Mouse (Mus musculus): ENCODE data around the gene Bicc1. TPM values are rescaled to one million over a fixed set of nuclear protein-coding genes. Genes with fewer than 3 reads are reported as not detected.

The Bicc1 gene
- 10 to 100 TPM; 29.2 to 34.9 TPM for total RNA-seq (2021)
- long read RNA-seq, experiment 1, full-length matches to known transcripts, result 24 of 39 reads
- long read RNA-seq, experiment 1, partial matches to known transcripts, result 8 of 39 reads
- long read RNA-seq, experiment 1, other reads (novel, unspliced or antisense), result 7 of 39 reads
- long read RNA-seq, experiment 2, full-length matches to known transcripts, result 21 of 32 reads
- long read RNA-seq, experiment 2, partial matches to known transcripts, result 6 of 32 reads
- long read RNA-seq, experiment 2, other reads (novel, unspliced or antisense), result 5 of 32 reads

DNA sequence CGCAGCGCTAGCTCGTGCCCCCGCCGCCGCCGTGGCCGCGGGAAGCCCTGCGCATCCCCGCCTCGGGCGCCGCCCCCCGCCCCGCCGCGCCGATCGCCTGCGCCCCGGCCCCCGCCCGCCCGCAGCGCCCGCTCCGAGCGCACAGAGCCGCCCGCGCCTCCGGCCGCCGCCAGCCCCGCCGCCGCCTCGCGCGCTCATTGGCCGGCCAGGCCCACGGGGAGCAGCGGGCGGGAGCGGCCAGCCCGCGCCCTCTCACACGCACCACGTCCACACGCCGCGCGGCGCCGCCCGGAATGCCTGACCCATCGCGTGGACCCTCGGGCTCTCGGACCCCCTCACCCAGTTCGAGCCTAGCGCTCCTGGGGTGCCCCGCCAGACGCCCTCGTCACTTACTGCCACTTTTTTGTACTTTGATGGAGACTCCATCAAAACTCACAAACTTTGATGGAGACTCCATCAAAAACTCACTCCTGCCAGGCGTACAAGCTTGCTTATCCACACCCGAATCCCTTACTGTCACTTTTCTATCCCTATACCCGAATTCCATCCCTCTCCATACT is at the start of gene Bicc1:
TSS of gene Bicc1 (minus strand) at position 25 of the 560 bp plus-strand sequence.
- peak; percentile 66 for DNase-seq

DNA sequence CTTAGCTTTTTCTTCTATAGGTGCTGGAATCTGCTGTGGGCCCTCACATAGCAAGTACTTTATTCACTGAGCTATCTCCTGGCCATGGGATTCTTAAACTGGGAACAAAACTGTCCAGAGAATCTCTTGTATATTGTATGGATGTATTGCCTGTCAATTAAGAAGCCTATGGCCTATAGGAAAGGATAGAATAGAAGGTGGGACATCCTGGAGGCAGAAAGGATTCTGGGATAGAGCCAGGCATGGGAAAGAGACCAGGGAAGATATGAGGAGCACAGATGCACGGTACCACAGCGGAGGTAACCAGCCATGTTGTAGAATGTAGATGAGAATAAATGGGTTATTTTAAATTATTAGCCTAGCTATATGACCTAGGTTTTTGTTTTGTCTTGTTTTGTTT is 42.0 kb upstream of the Bicc1 start:
- no peak for DNase-seq

DNA sequence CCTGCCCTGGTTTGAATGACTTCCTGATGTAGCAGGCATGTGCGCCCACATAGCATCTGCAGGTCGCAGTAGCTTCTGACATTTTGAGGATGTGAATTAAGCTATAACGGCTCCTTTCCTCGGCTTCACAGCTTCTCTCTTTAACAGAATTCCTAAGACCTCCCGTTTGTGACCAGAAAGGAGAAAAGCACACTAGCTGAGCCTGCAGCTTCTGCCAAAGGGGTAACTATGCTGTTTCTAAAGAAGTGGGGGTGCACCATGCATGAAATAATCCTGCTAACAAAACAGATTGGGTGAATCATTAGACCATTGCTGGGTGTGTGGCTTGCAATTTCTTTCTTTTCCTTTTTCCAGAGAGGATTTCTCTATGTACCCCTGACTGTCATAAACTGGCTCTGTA is 41.5 kb upstream of the Bicc1 start:
- no peak for DNase-seq

DNA sequence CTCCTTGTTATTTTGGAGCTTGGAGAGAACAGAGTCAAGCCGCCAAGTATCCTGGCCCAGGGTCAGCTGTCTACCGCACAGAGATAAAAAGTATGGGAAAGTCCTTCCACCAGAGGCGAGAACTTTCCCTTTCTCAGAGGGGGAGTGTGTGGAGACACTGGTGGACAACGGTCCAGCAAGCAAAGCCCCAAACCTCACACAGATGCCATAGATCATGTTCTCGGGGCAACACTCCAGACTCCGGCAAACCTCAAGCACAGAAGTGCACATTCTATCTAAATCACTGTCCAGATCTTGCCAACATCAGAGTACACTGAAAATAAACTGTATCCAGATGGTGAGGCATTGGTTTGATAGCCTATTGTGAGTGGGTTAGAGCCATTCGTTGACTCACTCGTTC is 39.2 kb upstream of the Bicc1 start:
- no peak for DNase-seq

DNA sequence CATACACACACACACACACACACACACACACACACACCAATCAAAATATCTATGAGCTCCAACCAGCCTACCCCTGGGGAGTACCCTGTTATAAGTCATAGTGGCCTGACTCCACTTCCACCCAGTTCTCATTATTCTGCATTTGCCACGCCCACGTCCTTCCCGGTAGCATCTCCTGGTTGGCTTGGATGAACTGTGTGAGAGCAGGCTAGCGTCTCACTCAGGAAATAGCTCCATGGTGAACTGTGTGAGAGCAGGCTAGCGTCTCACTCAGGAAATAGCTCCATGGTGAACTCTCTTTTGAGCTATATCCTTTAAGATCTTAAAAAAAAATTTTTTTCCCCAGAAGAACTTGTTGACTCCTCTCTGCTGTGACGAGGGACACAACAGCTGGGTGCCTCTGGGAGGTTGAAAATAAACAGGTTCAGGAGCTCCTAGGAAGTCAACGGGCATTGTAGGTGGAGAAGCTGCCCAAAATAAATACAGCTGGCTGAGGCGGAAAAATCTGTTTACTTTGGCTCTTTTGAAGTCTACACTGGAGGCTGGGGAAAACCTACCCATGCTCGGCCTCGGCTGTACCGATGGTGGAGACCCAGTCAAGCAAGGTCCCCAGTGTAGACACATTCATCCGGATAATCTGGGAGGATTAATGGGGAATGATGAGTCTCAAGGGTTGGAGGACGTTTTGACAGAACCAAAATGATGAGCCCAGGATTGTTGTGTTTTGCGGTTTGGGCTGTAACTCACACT is 37.7 kb upstream of the Bicc1 start:
- DNase-seq, result no peak

DNA sequence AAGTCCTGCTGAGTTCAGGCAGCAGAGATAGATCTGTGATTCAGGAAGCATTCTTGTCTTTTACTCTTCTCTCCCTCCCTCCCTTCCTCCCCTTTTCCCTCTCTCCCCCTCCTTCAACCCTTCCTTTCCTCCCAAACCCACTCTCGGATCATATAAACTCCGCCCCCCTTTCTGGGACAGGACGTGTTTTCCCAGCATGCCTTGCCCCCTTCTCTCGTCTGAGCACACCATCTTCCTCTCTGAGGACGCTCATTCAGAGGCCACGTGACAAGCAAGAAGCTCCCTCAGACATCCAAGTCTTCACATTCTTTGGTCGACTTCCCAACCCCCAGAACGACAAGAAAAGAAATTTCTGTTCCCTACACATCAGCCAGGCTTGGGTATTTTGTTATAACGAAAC is 36.0 kb upstream of the Bicc1 start:
- DNase-seq, result no peak

DNA sequence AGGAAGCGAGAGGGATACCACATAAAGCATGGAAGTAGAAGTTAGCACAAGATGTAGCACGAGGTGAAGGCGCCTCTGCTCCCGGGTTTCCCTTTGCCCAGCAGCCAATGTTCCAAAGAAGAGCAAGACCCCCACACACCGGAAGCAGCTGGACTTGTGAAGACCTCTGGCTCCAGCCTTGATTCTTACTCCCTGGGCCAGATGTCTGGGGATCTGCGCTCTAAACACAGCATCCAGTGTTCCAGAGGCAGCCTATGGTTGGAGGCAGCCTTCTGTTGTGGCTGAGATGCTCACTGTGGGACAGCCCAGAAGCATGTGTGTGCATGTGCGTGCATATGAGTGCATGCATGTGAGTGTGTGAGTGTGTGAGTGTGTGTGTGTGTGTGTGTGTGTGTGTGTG is 35.2 kb upstream of the Bicc1 start:
- no peak for DNase-seq

DNA sequence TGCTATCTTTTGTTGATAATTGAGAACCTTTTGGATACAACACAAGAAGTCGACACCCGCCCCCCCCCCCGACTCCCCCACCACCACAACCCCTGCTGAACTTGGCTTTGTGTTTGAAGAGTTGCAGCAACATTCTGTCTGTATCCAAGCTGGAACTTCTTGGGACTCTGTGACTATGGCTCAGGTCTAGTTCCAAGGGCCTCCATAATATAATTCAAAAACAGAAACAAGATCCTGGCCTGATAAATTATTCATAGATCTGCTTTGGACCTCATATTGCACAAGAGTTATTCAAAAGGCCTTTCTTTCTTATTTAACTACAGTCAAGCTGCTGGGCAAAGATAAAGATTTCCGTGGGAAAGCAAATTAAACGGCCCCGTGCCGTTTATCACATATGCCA is 33.8 kb upstream of the Bicc1 start:
- DNase-seq, result no peak

DNA sequence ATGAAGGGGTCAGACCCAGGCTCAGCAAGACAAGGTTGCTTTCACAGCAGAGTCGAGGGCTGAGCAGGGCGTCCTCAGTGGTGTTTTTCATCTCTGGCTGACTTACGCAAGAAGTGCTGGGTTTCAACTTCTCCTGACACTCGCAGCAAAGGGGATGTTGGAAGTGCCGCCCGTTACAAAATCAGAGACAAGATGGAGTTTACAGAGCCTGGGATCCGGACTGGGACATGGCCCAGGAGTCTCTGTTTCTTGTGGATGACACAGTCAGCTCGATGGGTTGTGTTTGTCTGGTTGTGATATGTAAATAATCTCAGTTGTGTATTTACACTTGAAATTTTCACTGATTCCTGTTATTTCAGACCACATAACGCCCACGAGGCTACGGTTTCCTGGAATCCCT is 33.4 kb upstream of the Bicc1 start:
- DNase-seq, result no peak

DNA sequence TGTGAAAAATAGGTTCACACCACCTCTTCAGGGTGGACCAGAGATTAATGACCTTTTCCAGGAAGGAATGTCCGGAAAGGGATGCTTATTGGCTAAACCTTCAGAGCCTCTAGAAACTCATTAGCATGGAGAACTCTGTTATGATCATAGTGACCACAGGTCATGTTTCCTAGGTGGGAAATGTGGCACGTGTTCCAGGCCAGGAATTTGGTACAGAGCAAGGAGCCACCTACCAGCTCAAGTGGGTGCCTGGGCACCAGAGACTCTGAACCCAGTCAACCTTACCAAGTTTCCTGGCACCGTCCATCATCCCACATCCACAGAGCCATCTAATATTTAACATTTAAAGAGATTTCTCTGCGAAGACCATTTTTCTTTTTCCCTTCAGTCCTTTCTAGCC is 29.2 kb upstream of the Bicc1 start:
- DNase-seq, result no peak

DNA sequence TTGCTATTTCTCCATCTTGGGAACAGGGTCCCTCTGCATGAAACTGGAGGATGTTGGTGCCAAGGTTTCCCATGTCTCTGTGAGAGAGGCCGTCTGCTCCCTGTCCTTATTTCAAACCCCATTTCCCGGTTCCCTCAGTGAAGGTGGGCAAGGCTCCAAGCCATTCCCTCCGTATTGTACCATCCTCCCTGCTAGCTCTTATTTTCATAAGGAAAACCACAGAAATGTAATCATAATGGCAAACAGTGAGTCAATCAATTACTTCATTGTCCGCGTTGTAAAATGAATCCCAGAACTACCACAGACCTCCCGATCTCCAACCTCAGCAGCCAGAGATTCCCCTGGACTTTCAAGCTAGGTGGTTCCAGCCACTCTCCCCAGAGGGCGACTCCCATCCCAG is 25.6 kb upstream of the Bicc1 start:
- DNase-seq, result no peak

DNA sequence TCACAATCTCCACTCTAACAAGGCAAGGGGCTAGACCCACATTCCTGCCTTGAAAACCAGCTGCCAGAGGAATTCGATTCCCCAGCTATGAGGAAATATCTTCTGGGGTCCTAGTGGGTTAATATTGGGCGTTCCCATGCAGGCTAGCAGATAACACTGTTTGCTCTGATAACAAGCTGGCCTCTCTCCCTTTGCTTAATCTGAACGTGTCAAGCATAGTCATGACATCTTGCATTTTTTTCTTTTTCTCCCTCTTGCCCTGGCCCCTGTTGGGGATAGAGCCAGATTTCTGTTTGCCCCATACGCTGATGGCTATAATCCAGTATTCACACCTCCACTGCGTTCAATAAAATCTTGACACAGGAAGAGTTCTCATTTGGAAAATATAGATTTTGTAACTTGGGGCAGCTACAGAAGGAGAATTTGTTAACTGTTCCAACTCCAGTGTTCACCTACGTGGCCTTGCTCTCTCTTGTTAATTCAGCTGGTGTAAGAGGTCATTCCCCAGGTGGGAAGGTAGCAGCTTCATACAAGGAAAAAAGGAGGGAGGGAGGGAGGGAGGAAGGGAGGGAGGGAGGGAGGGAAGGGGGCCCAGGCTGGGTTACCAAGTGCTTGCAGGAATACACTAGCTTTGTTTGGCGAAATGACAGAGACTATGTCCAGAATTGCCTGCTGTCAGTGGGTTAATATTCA is 24.0 kb upstream of the Bicc1 start:
- DNase-seq, result no peak

DNA sequence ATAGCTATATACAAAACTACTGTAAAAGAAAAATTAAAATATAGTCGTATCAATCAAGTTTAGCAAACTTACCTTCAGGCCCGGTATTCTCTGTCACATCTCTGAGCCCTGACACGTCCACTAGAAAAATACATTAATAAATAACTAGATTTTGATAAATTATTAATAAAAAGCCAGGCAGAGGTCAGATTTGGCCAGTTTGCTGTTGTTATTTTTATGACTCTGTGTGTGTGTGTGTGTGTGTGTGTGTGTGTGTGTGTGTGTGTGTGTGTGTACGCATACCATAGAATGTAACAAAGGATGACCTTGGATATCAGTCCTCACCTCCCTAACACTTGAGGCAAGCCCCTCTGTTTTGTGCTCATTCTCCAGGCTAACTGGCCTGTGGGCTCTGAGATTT is 22.4 kb upstream of the Bicc1 start:
- DNase-seq, result no peak

DNA sequence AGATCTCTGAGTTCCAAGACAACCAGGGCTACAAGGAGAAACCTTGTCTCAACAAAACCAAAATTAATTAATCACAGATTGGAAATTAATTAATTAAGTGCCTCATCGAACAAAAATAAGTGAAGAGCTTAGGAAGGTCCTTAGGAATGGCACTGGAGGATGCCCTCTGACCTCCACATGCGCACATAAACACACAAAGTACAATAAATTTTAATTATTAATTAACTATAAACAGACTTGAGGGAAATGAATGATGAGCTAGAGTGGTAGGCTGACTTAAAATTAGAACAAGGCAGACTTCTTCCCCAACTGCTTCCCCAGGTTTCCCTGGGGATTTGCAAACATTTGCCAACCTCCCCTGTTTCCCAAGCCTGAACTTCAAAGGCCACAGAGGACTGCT is 21.6 kb upstream of the Bicc1 start:
- DNase-seq, result no peak

DNA sequence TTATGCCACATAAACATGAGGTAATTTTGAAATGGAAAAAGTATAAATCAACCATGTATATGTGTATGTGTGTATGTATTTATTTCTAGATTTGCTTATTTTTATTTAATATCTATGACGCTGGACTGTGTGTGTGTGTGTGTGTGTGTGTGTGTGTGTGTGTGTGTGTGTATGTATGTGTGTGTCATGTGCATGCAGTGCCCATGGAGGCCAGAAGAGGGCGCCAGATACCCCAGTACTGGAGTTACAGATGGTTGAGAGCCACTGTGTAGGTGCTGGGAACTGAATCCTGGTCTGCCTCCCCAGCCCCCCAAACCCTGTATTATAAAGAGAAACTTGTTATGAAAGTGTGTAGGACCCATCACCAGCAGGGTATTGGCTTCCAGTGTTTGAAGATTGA is 20.6 kb upstream of the Bicc1 start:
- DNase-seq, result no peak

DNA sequence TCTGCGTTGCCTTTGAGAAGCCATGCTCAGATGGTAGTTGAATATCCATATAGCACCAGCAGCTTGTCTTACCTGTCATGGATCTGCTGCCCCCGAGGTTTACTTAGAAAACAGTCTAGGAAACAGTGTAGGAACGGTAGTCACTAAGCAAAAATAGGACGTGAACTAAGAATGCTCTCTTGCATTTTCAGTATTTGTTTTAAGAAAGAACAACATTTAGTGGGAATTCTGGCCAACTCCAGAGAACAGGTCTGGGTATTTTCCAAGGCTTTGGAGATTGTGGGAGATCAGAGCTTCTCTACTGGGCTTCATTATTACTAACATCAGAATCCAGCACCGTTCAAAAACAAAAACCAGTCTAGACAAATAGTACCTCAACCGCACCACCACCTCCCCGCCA is 17.7 kb upstream of the Bicc1 start:
- DNase-seq, result no peak

DNA sequence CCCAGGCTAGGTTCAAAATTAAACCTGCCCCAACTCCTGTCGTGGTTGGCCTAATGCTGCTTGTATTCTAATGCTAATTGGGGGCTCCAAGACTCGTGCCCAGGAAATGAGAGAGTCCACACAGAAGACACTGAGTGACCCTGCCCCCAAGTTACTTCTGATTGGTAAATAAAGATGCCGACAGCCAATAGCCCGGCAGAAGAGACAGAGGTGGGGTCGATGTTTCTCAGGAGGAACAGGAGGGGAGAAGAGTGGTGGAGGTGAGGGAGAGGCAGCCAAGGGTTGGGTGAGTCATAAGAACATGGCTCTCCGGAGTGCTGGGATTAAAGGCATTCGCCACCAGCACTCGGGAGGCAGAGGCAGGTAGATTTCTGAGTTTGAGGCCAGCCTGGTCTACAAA is 16.8 kb upstream of the Bicc1 start:
- no peak for DNase-seq

DNA sequence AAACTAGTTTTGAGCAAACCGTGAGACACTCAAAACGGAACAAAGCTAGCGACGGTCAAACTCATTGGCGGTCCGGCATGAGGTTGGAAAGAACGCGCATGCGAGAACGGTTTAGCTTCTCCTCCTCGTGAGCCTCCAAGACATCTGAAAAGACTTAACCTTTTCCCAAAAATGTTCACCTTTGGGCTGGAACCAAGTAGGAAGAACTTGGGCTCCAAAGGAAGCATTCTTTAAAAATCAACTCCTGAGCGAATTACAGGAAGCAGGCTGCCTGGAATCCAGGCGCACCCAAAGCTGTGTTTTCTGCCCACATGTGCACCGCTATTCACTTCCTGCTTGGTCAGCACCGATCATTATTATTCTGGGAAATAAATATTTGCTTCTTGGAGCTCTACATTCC is 15.8 kb upstream of the Bicc1 start:
- DNase-seq, result no peak

DNA sequence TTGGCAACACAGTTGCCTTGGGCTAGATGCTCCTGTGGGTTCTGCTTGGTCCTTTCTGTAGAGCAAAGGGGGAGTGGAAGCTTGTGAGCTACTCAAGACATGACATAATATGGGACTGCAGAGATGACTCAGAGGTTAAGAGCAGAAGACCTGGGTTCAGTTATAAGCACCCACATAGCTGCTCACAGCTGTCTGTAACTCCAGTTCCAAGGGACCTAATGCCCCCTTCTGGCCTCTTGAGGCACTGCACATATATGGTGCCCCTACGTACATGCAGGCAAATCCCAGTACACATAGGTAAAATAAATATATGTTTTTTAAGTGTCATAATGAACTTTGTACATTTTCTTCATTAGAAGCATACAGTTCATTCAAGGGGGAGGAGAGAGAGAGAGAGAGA is 11.9 kb upstream of the Bicc1 start:
- DNase-seq, result no peak

DNA sequence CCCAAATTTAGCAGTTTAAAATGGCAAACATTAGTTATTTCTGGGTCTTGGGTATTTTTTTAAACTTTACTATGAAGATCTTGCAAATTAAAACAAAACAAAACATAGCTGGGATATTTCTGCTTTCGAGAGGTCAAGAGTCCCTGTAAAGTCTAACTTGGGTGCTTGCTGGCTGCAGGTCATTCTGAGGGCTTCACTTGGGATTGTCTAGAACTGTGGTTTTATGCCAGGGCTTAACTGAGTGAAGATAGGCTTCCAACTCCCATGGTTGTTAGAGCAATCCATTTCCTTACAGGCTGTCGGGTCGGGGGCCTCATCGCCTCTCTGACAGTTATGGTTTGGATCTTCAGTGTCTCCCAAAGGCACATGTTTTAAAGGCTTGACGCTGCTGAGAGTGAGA is 11.3 kb upstream of the Bicc1 start:
- DNase-seq, result no peak

DNA sequence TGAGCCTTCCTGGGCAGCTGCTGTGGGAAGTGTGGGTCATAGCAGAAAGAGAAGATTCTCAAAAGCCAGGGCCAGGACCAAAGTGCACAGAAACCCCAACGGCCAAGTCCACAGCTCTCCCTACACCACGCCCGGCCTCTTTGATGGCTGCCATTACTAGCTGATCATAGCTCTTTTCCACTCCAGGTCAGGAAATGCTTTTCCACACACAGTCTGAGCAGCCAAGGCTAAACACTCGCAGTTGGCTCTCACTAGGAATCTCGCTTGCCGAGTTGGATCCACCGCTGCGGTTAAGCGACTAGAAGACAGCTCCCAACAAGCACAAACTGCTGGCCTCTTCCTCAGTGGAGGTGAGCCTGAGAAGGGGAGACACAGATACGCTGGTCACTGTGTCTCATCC is 10.3 kb upstream of the Bicc1 start:
- no peak for DNase-seq

DNA sequence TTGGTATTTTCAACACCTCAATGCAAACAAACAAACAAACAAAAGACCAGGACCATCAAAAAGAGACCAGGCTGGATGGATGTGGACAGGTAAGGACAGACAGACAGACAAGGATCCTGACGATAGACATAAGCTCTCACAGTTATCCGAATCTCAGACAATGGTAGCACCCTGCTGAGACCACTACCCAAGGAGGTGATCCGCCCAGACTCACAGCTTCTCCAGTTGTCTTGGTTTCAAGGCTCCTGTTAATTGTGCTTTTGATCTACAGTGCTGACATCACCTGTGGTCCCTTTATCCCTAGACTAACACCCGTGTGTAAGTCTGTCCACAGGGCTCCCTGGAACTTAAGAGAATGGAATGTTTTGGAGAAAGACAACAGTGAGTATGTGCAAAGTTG is 9.7 kb upstream of the Bicc1 start:
- no peak for DNase-seq

DNA sequence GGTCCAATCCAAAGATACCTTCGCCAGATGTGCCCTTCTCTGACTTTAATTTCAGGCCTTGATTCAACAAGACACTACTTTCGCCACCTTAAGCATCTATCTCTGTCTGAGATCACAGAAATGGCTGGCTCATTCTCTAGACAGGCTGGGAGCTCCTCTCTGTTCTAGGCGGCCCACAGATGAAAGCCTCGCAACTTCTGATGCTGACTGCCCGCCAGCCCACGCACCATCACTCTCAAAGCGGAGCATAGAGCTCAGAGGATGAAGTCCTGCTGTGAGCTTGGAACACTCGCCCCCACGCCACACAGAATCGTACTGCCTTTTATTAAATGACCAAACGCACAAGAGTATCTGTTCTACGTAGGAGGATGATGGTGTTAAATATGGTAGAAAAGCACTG is 949 bp upstream of the Bicc1 start:
- DNase-seq, result no peak
